ENCODE assay signal across 18 mouse cellular contexts in the genomic region with DNA sequence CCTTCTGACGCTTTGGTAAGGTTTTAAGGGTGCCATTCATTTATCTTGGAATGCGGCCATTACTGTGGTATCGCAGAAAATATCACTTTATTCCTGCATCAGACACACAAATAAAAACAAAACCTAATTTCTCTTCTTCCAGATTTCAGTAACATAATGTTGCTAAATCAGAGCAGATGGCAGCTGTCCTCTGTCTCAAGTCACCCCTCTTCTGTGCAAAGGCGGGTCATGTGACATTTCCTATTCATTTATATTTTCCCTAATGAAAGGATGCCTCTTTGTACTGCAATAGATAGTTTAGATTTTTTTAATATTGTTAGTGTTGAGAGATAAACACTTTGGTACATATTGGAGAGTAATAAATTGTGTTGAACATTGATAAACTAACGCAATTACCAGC.
"Had no signal": no experiment of that assay in that cellular context is flagged by ENCODE, and none has a peak within 500 bp of the region (broad histone marks: within the 10 kb centered on the region; RNA-seq: fewer than 3 reads in every experiment).

No protein-coding gene starts in this region.

- H3K4me2 ChIP-seq: liver, embryonic 13.5 days; midbrain, embryonic 13.5 days; neural tube, embryonic 13.5 days had no signal

- H3K9ac ChIP-seq: liver, embryonic 13.5 days; midbrain, embryonic 13.5 days; neural tube, embryonic 13.5 days had no signal

- DNase-seq: kidney, adult 2 months; kidney, postnatal 36 days; layer of hippocampus, postnatal 36 days; liver, embryonic 13.5 days; retina, postnatal 1 day; right cerebral cortex, postnatal 25 days; spleen, adult 18-20 months; thymus, adult 18-20 months; thymus, postnatal 36 days had no signal

- ATAC-seq: intestine, postnatal 0 days; midbrain, embryonic 13.5 days; midbrain, embryonic 16.5 days had no signal

- H3K4me1 ChIP-seq: liver, embryonic 13.5 days; megakaryocyte, embryonic 14.5 days; midbrain, embryonic 10.5 days; midbrain, embryonic 13.5 days; neural tube, embryonic 13.5 days had no signal

- H3K27me3 ChIP-seq: liver, embryonic 13.5 days; megakaryocyte, embryonic 14.5 days; midbrain, embryonic 13.5 days; neural tube, embryonic 13.5 days had no signal

- H3K36me3 ChIP-seq: liver, embryonic 13.5 days; midbrain, embryonic 10.5 days; midbrain, embryonic 13.5 days; neural tube, embryonic 13.5 days had no signal

- H3K4me3 ChIP-seq: left cerebral cortex, adult 2 months; liver, embryonic 13.5 days; megakaryocyte, embryonic 14.5 days; midbrain, embryonic 10.5 days; midbrain, embryonic 13.5 days; myocyte; neural tube, embryonic 13.5 days had no signal

- H3K27ac ChIP-seq: kidney, postnatal 0 days; left cerebral cortex, adult 2 months; liver, embryonic 13.5 days; midbrain, embryonic 10.5 days; midbrain, embryonic 13.5 days; neural tube, embryonic 13.5 days had no signal

- H3K9me3 ChIP-seq: liver, embryonic 13.5 days; midbrain, embryonic 10.5 days; midbrain, embryonic 13.5 days; neural tube, embryonic 13.5 days had no signal
